Mouse (Mus musculus): ENCODE data around the gene Csrp3.

The Csrp3 gene

GRCm38 (mm10) chr7:48864671-48865458 lies 17.0 kb upstream of the Csrp3 start:
- peak; percentile 65 for DNase-seq

GRCm38 (mm10) chr7:48864199-48864598 lies 16.4 kb upstream of the Csrp3 start:
- DNase-seq: peak; percentile 66

GRCm38 (mm10) chr7:48861796-48862195 lies 14.0 kb upstream of the Csrp3 start:
- peak; percentile 53 for DNase-seq

- peak; percentile 65 for DNase-seq
These were observed 13.1 kb upstream of the Csrp3 start for GRCm38 (mm10) chr7:48860948-48861347.

GRCm38 (mm10) chr7:48859362-48859761 lies 11.5 kb upstream of the Csrp3 start:
- DNase-seq: peak; percentile 30

GRCm38 (mm10) chr7:48858257-48858656 lies 10.4 kb upstream of the Csrp3 start:
- DNase-seq: no peak

GRCm38 (mm10) chr7:48855461-48855860 lies 7.6 kb upstream of the Csrp3 start:
- peak; percentile 53 for DNase-seq

- DNase-seq: peak; percentile 92
These were observed 5.7 kb upstream of the Csrp3 start for GRCm38 (mm10) chr7:48853496-48853895.

GRCm38 (mm10) chr7:48851529-48852104 lies 3.8 kb upstream of the Csrp3 start:
- no peak for DNase-seq

- DNase-seq: peak; percentile 96
These were observed 1.1 kb downstream of the Csrp3 start for GRCm38 (mm10) chr7:48846755-48847154.

- DNase-seq: peak; percentile 93
These were observed 2.4 kb downstream of the Csrp3 start for GRCm38 (mm10) chr7:48845213-48845973.

- DNase-seq: no peak
These were observed 4.3 kb downstream of the Csrp3 start for GRCm38 (mm10) chr7:48843541-48843940.

GRCm38 (mm10) chr7:48842353-48842752 lies 5.5 kb downstream of the Csrp3 start:
- DNase-seq: peak; percentile 97

- no peak for DNase-seq
These were observed 6.3 kb downstream of the Csrp3 start for GRCm38 (mm10) chr7:48841538-48841937.

- peak; percentile 93 for DNase-seq
These were observed 7.3 kb downstream of the Csrp3 start for GRCm38 (mm10) chr7:48840545-48840944.

- DNase-seq: peak; percentile 66
These were observed 9.4 kb downstream of the Csrp3 start for GRCm38 (mm10) chr7:48838434-48838833.

GRCm38 (mm10) chr7:48836949-48837348 lies 10.9 kb downstream of the Csrp3 start:
- DNase-seq: peak; percentile 56

GRCm38 (mm10) chr7:48834989-48835626 lies 12.7 kb downstream of the Csrp3 start:
- no peak for DNase-seq

GRCm38 (mm10) chr7:48834371-48834970 lies 13.4 kb downstream of the Csrp3 start:
- DNase-seq: peak; percentile 89

- DNase-seq: peak; percentile 72
These were observed 15.1 kb downstream of the Csrp3 start for GRCm38 (mm10) chr7:48832735-48833134.

- DNase-seq: peak; percentile 95
These were observed 17.4 kb downstream of the Csrp3 start for GRCm38 (mm10) chr7:48830395-48830794.

GRCm38 (mm10) chr7:48829177-48829910 lies 18.5 kb downstream of the Csrp3 start:
- DNase-seq: peak; percentile 97
